19 mouse cellular contexts compared by ENCODE assay signal in the genomic region with DNA sequence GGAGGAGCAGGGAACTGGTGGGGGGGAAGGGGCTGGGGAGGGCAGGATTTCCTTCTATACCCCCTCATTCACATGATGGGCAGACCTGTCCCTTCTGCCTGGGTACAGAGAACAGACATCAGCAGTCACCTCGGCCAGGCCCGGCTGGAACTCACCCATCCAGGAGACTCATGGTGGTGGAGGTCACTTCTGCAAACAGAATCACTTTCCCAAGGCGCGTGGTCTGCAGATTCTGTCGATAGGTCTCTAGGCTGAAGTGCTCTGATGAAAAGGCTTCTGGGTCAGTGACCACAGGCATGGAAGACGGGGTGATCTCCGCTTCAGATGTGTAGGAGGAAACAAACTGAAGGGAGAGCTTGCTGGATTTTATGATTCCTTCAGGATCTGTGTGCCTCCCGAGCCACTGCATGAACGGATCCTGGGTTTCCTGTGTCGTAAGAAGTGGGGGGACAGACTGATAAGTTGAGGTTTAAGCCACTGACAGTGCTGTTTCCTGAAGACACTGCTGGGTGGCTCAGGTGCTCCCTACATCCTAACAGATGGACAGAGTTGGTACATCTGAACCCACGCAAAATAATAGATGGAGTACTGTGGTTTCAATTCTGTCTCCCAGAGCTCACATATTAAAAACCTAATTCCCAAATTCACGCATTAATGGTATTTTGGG.
"Had no signal": no experiment of that assay in that cellular context is flagged by ENCODE, and none has a peak within 500 bp of the region (broad histone marks: within the 10 kb centered on the region; RNA-seq: fewer than 3 reads in every experiment).

No protein-coding gene starts in this region.

- H3K4me2 ChIP-seq: lung, embryonic 15.5 days; midbrain, embryonic 12.5 days; neural tube, embryonic 13.5 days; neural tube, embryonic 15.5 days had no signal

- ATAC-seq: liver, postnatal 0 days; lung, postnatal 0 days; midbrain, embryonic 16.5 days had no signal

- H3K9me3 ChIP-seq: lung, embryonic 15.5 days; midbrain, embryonic 10.5 days; midbrain, embryonic 12.5 days; neural tube, embryonic 13.5 days; neural tube, embryonic 15.5 days had no signal

- H3K9ac ChIP-seq: liver, embryonic 14.5 days; liver, postnatal 0 days; lung, embryonic 15.5 days; midbrain, embryonic 12.5 days; neural tube, embryonic 13.5 days; neural tube, embryonic 15.5 days had no signal

- H3K27me3 ChIP-seq: lung, embryonic 15.5 days had no signal

- H3K36me3 ChIP-seq: lung, embryonic 15.5 days; midbrain, embryonic 12.5 days; neural tube, embryonic 15.5 days had no signal

- H3K4me3 ChIP-seq: lung, embryonic 15.5 days; midbrain, embryonic 10.5 days; midbrain, embryonic 12.5 days; myocyte; neural tube, embryonic 13.5 days; neural tube, embryonic 15.5 days had no signal

- H3K27ac ChIP-seq: liver, embryonic 14.5 days; lung, embryonic 15.5 days; midbrain, embryonic 10.5 days; midbrain, embryonic 12.5 days; neural tube, embryonic 13.5 days; neural tube, embryonic 15.5 days had no signal

- H3K4me1 ChIP-seq: lung, embryonic 15.5 days had no signal

- DNase-seq: liver, postnatal 0 days; lung, adult 2 months; lung, postnatal 14 days; lung, postnatal 4 days; midbrain, embryonic 14.5 days; right cerebral cortex, postnatal 14 days; spleen, adult 18-20 months; thymus, adult 18-20 months; thymus, postnatal 14 days; thymus, postnatal 36 days had no signal
